Comparison of ENCODE assay signal across 11 mouse cellular contexts in the genomic region with DNA sequence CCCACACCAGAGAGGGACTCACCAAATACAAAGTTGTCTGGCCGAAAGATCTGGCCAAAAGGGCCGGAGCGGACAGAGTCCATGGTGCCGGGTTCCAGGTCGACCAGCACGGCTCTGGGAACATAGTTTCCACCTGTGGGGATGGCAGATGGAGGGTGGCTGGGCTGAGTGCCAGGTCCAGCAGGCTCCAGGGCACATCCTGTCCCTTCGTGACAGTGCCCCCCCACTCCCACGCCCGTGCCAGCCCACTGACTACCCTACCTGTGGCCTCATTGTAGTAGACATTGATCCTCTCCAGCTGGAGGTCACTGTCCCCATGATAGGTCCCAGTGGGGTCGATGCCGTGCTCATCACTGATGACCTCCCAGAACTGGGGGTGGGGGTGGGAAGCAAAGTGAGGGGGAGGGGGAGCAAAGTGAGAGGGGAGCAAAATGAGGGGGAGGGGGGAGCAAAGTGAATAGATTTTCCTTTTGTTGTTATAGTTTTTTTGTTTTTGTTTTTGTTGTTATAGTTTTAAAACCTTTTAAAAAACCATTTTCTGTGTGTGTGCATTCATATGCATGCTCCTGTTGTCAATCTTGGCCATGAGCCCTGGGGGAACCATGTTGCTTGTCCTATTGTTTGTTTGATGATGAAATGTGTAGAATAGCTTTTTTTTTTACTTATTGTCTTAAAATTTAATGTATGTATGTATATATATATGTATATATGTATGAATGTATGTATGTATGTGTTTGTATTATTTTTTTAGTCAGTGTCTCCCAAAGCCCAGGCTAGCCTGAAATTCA. TPM values are rescaled to one million over a fixed set of nuclear protein-coding genes. Genes with fewer than 3 reads are reported as not detected.
DNase-seq lines count a peak whose midpoint lies in the region; ATAC-seq and TF ChIP-seq lines count a peak whose summit lies in the region.
"Had no signal": no experiment of that assay in that cellular context is flagged by ENCODE, and none has a peak within 500 bp of the region (broad histone marks: within the 10 kb centered on the region; RNA-seq: fewer than 3 reads in every experiment).

No protein-coding gene starts in this region.

- ATAC-seq in hindbrain, embryonic 14.5 days (ENCODE audit: low FRiP score), result no peak
- ATAC-seq in neural tube, embryonic 14.5 days (ENCODE audit: low read depth), result no peak
- no peak for ATAC-seq in erythroblast, adult 5-6 weeks (replicated peaks; ENCODE audit: low FRiP score, poor library complexity, severe bottlenecking)

- no peak for TF ChIP-seq POLR2A in cortical plate, adult 2 months (IDR thresholded peaks at IDR 0.05; ENCODE audit: extremely low read depth, insufficient read depth, low read length)

- DNase-seq in right cerebral cortex, postnatal 10 days (ENCODE audit: low spot score in 2 of 2), result peak; percentile 54 to 57
- DNase-seq in right cerebral cortex, postnatal 36 days (ENCODE audit: low spot score in 2 of 2), result no peak
- DNase-seq in hindbrain, embryonic 14.5 days (ENCODE audit: low spot score), result no peak
- DNase-seq in thymus, postnatal 10 days (ENCODE audit: low spot score in 2 of 2), result no peak
- no peak for DNase-seq in thymus, adult 18-20 months
- DNase-seq: kidney, adult 8-10 months had no signal

- peak overlapping the region; percentile 96 for H3K4me3 ChIP-seq in cortical plate, adult 2 months (ENCODE audit: insufficient read depth, low read length)
- peak overlapping the region; percentile 62 for H3K4me3 ChIP-seq in hindbrain, embryonic 14.5 days (replicated peaks; ENCODE audit: low read length)
- H3K4me3 ChIP-seq in neural tube, embryonic 14.5 days (ENCODE audit: low read depth, low read length), result peak overlapping the region; percentile 61
- H3K4me3 ChIP-seq: liver, embryonic 15.5 days had no signal

- no peaks in the 10 kb centered on the region for H3K27me3 ChIP-seq in hindbrain, embryonic 14.5 days (ENCODE audit: control insufficient read depth, insufficient read depth, low read length)
- H3K27me3 ChIP-seq in neural tube, embryonic 14.5 days (ENCODE audit: control insufficient read depth, insufficient read depth, low read length), result no peaks in the 10 kb centered on the region

- no peak for TF ChIP-seq CTCF in cortical plate, adult 2 months (IDR thresholded peaks at IDR 0.05; ENCODE audit: extremely low read depth, insufficient read depth, low read length)

- WGBS in hindbrain, embryonic 14.5 days, result 81% methylated on average over 11 of the region's 11 CpGs
- 86% methylated on average over 11 of the region's 11 CpGs for WGBS in neural tube, embryonic 14.5 days

- H3K4me2 ChIP-seq in hindbrain, embryonic 14.5 days (replicated peaks), result peak overlapping the region; percentile 74
- H3K4me2 ChIP-seq in neural tube, embryonic 14.5 days (ENCODE audit: low read depth, low read length), result peak overlapping the region; percentile 62
- H3K4me2 ChIP-seq: liver, embryonic 15.5 days had no signal

- H3K9ac ChIP-seq in hindbrain, embryonic 14.5 days, result peak overlapping the region; percentile 93
- peak overlapping the region; percentile 81; the same call in 1 of the 2 replicates for H3K9ac ChIP-seq in neural tube, embryonic 14.5 days (replicated peaks; ENCODE audit: low read depth, low read length)
- H3K9ac ChIP-seq: liver, embryonic 15.5 days had no signal

- H3K36me3 ChIP-seq in hindbrain, embryonic 14.5 days (replicated peaks; ENCODE audit: control insufficient read depth, insufficient read depth), result peaks cover 40% of the 10 kb centered on the region
- peaks cover 12% of the 10 kb centered on the region for H3K36me3 ChIP-seq in neural tube, embryonic 14.5 days (ENCODE audit: control insufficient read depth, insufficient read depth, low read length)
- H3K36me3 ChIP-seq: heart, embryonic 15.5 days; liver, embryonic 15.5 days had no signal

- no peaks in the 10 kb centered on the region for H3K9me3 ChIP-seq in hindbrain, embryonic 14.5 days (ENCODE audit: control insufficient read depth, low read length)
- H3K9me3 ChIP-seq in neural tube, embryonic 14.5 days (ENCODE audit: control insufficient read depth, low read length), result no peaks in the 10 kb centered on the region
- H3K9me3 ChIP-seq: heart, embryonic 15.5 days; liver, embryonic 15.5 days had no signal

- peak overlapping the region; percentile 97; the same call in 1 of the 2 replicates for H3K27ac ChIP-seq in cortical plate, adult 2 months (ENCODE audit: insufficient read depth, low read length)
- no peak overlapping the region for H3K27ac ChIP-seq in hindbrain, embryonic 14.5 days
- no peak overlapping the region for H3K27ac ChIP-seq in neural tube, embryonic 14.5 days (ENCODE audit: low read depth, low read length)
- H3K27ac ChIP-seq: heart, embryonic 15.5 days; liver, embryonic 15.5 days had no signal

- peaks cover 4% of the 10 kb centered on the region; the same call in 1 of the 2 replicates for H3K4me1 ChIP-seq in cortical plate, adult 2 months (ENCODE audit: control insufficient read depth, insufficient read depth, low read length)
- H3K4me1 ChIP-seq in hindbrain, embryonic 14.5 days (replicated peaks; ENCODE audit: control insufficient read depth, insufficient read depth, low read length), result peaks cover 14% of the 10 kb centered on the region
- H3K4me1 ChIP-seq in neural tube, embryonic 14.5 days (ENCODE audit: control insufficient read depth, insufficient read depth, low read length), result peaks cover 5% of the 10 kb centered on the region

RNA-seq across cellular contexts. Expression of gene Tubb4a, which starts 1.4 kb away (rescaled TPM):
- 597 and 680 TPM in 2 replicates for polyA plus RNA-seq in cortical plate, adult 2 months (2012; rRNA removed)
- 312 and 331 TPM in 2 replicates for polyA plus RNA-seq in hindbrain, embryonic 14.5 days (2014; fragmentation: Nextera tagmentation; extraction: Ambion mirVana)
- 347 and 373 TPM in 2 replicates for polyA plus RNA-seq in neural tube, embryonic 14.5 days (2014; fragmentation: Nextera tagmentation; extraction: Ambion mirVana)
- not detected in 2 replicates for total RNA-seq in erythroblast, adult 5-6 weeks (2015; ENCODE audit: low replicate concordance)
- 0.14 TPM in 1 of 2 replicates, not detected in the other for total RNA-seq in erythroblast, adult 5-6 weeks (2017; ENCODE audit: low replicate concordance)

RNA-seq across cellular contexts. Expression of gene Dennd1c, which starts 7.8 kb away (rescaled TPM):
- 2.3 and 2.8 TPM in 2 replicates for polyA plus RNA-seq in cortical plate, adult 2 months (2012; rRNA removed)
- polyA plus RNA-seq in hindbrain, embryonic 14.5 days (2014; fragmentation: Nextera tagmentation; extraction: Ambion mirVana), result 2.8 and 3.6 TPM in 2 replicates
- 3.2 and 4.3 TPM in 2 replicates for polyA plus RNA-seq in neural tube, embryonic 14.5 days (2014; fragmentation: Nextera tagmentation; extraction: Ambion mirVana)
- 16.7 and 25.0 TPM in 2 replicates for total RNA-seq in erythroblast, adult 5-6 weeks (2015; ENCODE audit: low replicate concordance)
- 2.4 and 7.2 TPM in 2 replicates for total RNA-seq in erythroblast, adult 5-6 weeks (2017; ENCODE audit: low replicate concordance)

RNA-seq across cellular contexts. Expression of gene Tnfsf9, which starts 19.0 kb away (rescaled TPM):
- polyA plus RNA-seq in cortical plate, adult 2 months (2012; rRNA removed), result 0.93 and 1.0 TPM in 2 replicates
- 5.6 and 6.2 TPM in 2 replicates for polyA plus RNA-seq in hindbrain, embryonic 14.5 days (2014; fragmentation: Nextera tagmentation; extraction: Ambion mirVana)
- polyA plus RNA-seq in neural tube, embryonic 14.5 days (2014; fragmentation: Nextera tagmentation; extraction: Ambion mirVana), result 4.8 and 8.4 TPM in 2 replicates
- not detected in 2 replicates for total RNA-seq in erythroblast, adult 5-6 weeks (2015; ENCODE audit: low replicate concordance)
- total RNA-seq in erythroblast, adult 5-6 weeks (2017; ENCODE audit: low replicate concordance), result not detected in 2 replicates

RNA-seq across cellular contexts. Expression of gene Slc25a23, which starts 26.5 kb away (rescaled TPM):
- 319 and 330 TPM in 2 replicates for polyA plus RNA-seq in cortical plate, adult 2 months (2012; rRNA removed)
- 40.6 and 46.8 TPM in 2 replicates for polyA plus RNA-seq in hindbrain, embryonic 14.5 days (2014; fragmentation: Nextera tagmentation; extraction: Ambion mirVana)
- polyA plus RNA-seq in neural tube, embryonic 14.5 days (2014; fragmentation: Nextera tagmentation; extraction: Ambion mirVana), result 37.2 and 48.9 TPM in 2 replicates
- total RNA-seq in erythroblast, adult 5-6 weeks (2015; ENCODE audit: low replicate concordance), result 2.9 and 3.3 TPM in 2 replicates
- 1.2 and 4.7 TPM in 2 replicates for total RNA-seq in erythroblast, adult 5-6 weeks (2017; ENCODE audit: low replicate concordance)

RNA-seq across cellular contexts. Expression of gene Crb3, which starts 27.3 kb away (rescaled TPM):
- polyA plus RNA-seq in cortical plate, adult 2 months (2012; rRNA removed), result 0.93 and 1.6 TPM in 2 replicates
- polyA plus RNA-seq in hindbrain, embryonic 14.5 days (2014; fragmentation: Nextera tagmentation; extraction: Ambion mirVana), result 4.0 and 4.2 TPM in 2 replicates
- 1.1 and 1.2 TPM in 2 replicates for polyA plus RNA-seq in neural tube, embryonic 14.5 days (2014; fragmentation: Nextera tagmentation; extraction: Ambion mirVana)
- not detected in 2 replicates for total RNA-seq in erythroblast, adult 5-6 weeks (2015; ENCODE audit: low replicate concordance)
- not detected in 2 replicates for total RNA-seq in erythroblast, adult 5-6 weeks (2017; ENCODE audit: low replicate concordance)

Comparison
In these comparisons a context has a peak if more than half of its experiments do, and no peak if none do; other contexts are left out.
1. DNase-seq: peak in right cerebral cortex, postnatal 10 days (2 of 2); none in right cerebral cortex, postnatal 36 days (0 of 2), hindbrain, embryonic 14.5 days (single experiment), thymus, postnatal 10 days (0 of 2) and thymus, adult 18-20 months (0 of 2).
2. Peak in every context shown above with its lines, with median percentiles within 50 percentile points of each other: H3K4me3 ChIP-seq.